Mouse (Mus musculus): ENCODE data around the gene Sfxn5. TPM values are rescaled to one million over a fixed set of nuclear protein-coding genes. Genes with fewer than 3 reads are reported as not detected.

Gene Sfxn5
- polyA plus RNA-seq, 1 experiment, result 164 TPM

DNA sequence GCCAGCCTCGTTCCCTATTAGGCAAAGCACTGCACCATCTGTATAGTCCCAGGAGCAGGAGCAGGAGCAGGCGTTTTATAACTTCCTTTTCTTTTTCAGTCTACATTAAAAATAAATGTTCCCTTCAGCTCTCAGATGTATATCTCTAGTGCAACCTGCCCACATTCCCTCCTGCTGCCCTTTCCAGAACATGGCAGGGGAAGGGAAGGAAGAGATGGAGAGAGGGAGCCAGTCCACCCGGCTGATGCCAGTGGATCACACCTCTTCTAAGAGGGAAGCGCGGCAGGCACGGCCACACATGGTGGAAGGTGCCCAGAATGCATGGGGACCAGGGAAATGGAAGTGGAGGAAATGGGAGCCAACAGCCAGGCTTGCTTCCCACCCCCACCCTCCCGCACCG, 56.7 kb downstream of the Sfxn5 start:
- H3K27ac ChIP-seq (ENCODE audit: insufficient read depth, low read length), result peak overlapping the region; percentile 88
- H3K4me1 ChIP-seq (ENCODE audit: control insufficient read depth, insufficient read depth, low read length), result peaks cover 17% of the 10 kb centered on the region
- TF ChIP-seq POLR2A (IDR thresholded peaks at IDR 0.05; ENCODE audit: extremely low read depth, insufficient read depth, low read length) (0 out of 2 replicates have a peak, but pooled peaks have one; percentile 40), CTCF (IDR thresholded peaks at IDR 0.05; ENCODE audit: extremely low read depth, insufficient read depth, low read length) (no peak)
- no peak overlapping the region for H3K4me3 ChIP-seq (ENCODE audit: insufficient read depth, low read length)

DNA sequence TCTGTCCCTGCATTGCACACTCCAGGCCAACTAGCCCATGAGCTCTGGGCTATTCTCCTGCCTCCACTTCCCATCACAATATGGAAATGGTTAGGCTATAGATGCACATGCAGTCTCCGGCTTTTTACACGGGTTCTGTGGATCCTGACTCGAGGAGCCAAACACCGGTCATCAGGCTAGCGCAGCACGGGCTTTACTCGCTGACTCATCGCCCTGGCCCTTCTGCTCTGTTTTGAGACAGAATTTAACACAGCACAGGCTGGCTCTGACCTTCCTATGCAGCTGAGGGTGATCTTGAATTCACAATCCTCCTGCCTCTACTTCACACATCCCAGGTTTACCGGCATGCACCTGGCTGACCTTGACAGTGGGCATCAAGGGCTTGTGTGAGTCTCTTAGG, 60.8 kb downstream of the Sfxn5 start:
- H3K4me3 ChIP-seq (ENCODE audit: insufficient read depth, low read length), result no peak overlapping the region
- peaks cover 7% of the 10 kb centered on the region for H3K4me1 ChIP-seq (ENCODE audit: control insufficient read depth, insufficient read depth, low read length)
- H3K27ac ChIP-seq (ENCODE audit: insufficient read depth, low read length), result no peak overlapping the region
- TF ChIP-seq CTCF (IDR thresholded peaks at IDR 0.05; ENCODE audit: extremely low read depth, insufficient read depth, low read length) (no peak), POLR2A (IDR thresholded peaks at IDR 0.05; ENCODE audit: extremely low read depth, insufficient read depth, low read length) (no peak)

DNA sequence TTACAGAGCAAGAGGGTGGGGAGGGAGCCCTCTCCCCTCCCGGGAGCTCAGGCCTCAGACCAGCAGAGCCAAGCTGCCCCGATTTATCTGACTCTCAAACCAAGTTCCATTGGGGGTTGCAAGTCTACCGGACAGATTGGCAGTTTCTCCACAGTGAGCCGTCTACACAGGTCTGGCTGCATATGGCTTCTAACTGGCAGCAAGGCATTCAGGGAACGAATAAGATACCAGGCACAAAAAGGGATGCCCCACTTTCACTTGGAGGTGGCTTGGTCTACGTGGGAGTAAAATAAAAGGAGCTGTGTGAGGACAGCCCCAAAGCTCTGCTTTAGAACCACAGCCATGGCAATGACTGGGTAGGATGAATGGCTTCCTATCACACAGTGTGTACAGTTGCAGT, 67.2 kb downstream of the Sfxn5 start:
- no peak overlapping the region for H3K4me3 ChIP-seq (ENCODE audit: insufficient read depth, low read length)
- no peak overlapping the region for H3K27ac ChIP-seq (ENCODE audit: insufficient read depth, low read length)
- TF ChIP-seq POLR2A (IDR thresholded peaks at IDR 0.05; ENCODE audit: extremely low read depth, insufficient read depth, low read length) (0 out of 2 replicates have a peak, but pooled peaks have one; percentile 10), CTCF (IDR thresholded peaks at IDR 0.05; ENCODE audit: extremely low read depth, insufficient read depth, low read length) (no peak)
- H3K4me1 ChIP-seq (ENCODE audit: control insufficient read depth, insufficient read depth, low read length), result peaks cover 9% of the 10 kb centered on the region

DNA sequence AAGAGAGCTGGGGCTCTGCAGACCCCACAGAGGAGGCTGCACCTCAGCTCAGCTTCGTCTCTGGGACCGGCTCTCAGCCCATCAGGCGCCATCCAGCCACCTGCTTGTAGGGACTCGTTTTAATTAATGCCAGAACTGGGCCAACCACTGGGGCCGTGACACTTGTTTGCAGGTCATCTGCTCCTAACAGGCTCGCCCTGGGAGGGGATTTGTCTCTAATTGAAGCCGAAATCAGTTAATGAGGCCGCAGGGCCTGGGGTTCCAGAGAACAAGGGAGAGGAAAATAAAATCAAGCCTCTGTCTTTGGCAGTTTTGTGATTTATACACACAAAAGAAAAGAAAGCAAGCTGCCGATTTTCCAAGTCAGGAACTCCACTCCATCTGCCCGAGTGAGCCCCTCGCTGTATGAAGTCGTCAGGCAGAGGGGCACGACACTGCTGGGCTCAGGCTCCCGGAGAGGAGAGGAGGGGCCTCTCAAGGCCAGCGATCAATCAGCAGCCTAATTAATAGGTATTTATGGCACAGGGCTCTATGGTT, 68.2 kb downstream of the Sfxn5 start:
- H3K4me3 ChIP-seq (ENCODE audit: insufficient read depth, low read length), result no peak overlapping the region
- peaks cover 9% of the 10 kb centered on the region for H3K4me1 ChIP-seq (ENCODE audit: control insufficient read depth, insufficient read depth, low read length)
- no peak overlapping the region for H3K27ac ChIP-seq (ENCODE audit: insufficient read depth, low read length)
- no peak for TF ChIP-seq CTCF (IDR thresholded peaks at IDR 0.05; ENCODE audit: extremely low read depth, insufficient read depth, low read length)
- TF ChIP-seq POLR2A (IDR thresholded peaks at IDR 0.05; ENCODE audit: extremely low read depth, insufficient read depth, low read length), result no peak

DNA sequence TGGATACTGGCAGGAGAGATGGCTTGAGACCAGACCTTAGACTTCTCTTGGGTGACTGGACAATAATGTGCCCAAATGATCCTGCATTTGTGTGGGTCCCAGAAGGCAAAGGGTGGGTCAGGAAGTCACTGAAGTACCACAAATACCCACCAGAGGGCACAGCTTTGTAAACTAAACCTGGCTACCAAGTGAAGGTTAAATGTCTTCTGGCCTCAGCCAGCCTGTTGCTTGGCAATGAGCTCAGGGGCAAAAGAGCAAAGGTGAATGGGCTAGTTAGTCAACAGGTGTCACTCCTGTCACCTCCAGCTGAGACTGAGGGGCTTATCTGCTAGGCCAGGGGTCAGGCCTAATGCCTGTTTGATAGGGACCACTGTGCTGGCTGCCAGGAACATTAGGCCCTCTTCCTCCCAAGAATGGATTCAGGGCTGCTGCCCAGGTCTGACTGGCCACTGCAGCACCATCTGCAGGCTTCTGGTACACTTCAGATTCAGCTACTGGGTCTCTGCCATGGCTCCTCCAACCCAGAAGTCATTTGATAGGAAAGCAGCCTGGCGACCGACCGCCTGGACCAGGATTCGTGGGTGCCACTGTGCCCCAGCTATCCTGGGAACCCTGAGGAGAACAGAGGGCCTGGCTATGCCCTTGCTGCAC, 70.2 kb downstream of the Sfxn5 start:
- H3K27ac ChIP-seq (ENCODE audit: insufficient read depth, low read length), result no peak overlapping the region
- H3K4me1 ChIP-seq (ENCODE audit: control insufficient read depth, insufficient read depth, low read length), result peaks cover 9% of the 10 kb centered on the region
- TF ChIP-seq POLR2A (IDR thresholded peaks at IDR 0.05; ENCODE audit: extremely low read depth, insufficient read depth, low read length) (no peak), CTCF (IDR thresholded peaks at IDR 0.05; ENCODE audit: extremely low read depth, insufficient read depth, low read length) (peak; percentile 36; the same call in 1 of the 2 replicates)
- no peak overlapping the region for H3K4me3 ChIP-seq (ENCODE audit: insufficient read depth, low read length)

DNA sequence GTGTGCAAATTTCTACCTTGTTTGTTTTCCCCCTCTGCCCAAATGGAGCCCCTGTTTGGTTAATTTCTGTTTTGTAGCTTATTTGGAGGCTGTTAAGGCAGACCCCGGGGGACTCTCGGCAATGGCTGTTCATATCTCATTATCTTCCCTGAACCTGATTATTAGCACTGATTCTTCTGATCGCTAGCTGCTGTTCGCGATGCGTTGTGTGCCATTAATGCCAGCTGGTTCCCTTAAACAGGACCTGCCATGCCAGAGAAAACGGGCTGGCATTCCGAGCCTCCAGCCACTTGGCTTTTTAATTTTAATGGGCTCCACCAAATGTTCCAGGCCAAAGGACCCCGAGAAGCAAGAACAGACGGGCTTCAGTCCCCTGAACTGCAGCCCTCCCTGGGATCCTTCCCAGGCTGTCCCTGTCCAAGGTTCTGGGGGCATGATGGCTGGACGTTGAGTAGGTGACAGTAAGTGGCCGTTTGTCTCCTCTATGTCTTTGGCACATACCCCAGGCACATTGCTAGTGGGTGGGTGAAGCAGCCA, 74.1 kb downstream of the Sfxn5 start:
- Histone ChIP-seq H3K27ac (ENCODE audit: insufficient read depth, low read length) (no peak overlapping the region), H3K4me1 (ENCODE audit: control insufficient read depth, insufficient read depth, low read length) (no peaks in the 10 kb centered on the region), H3K4me3 (ENCODE audit: insufficient read depth, low read length) (no peak overlapping the region)
- TF ChIP-seq POLR2A (IDR thresholded peaks at IDR 0.05; ENCODE audit: extremely low read depth, insufficient read depth, low read length) (no peak), CTCF (IDR thresholded peaks at IDR 0.05; ENCODE audit: extremely low read depth, insufficient read depth, low read length) (no peak)

DNA sequence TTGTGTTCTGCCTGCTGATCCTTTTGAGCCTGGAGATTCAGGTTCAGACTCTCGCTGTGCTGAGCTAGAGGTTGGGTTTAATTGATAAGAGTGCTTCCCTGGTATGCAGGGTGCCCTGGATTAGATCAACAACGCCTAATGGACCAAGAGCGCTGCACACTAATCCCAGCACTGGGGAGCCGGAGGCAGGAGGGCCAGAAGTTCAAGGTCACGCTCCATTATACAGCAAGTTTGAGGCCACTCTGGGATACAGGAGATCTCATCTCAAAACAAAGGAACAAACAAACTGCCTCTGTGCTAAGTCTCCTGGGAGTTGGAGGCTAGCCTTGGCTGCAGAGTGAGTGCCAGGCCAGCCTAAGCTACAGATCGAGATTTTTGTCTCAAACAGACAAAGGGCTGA, 77.6 kb downstream of the Sfxn5 start:
- Histone ChIP-seq H3K4me3 (ENCODE audit: insufficient read depth, low read length) (no peak overlapping the region), H3K4me1 (ENCODE audit: control insufficient read depth, insufficient read depth, low read length) (peaks cover 8% of the 10 kb centered on the region; the same call in 1 of the 2 replicates), H3K27ac (ENCODE audit: insufficient read depth, low read length) (no peak overlapping the region)
- no peak for TF ChIP-seq POLR2A (IDR thresholded peaks at IDR 0.05; ENCODE audit: extremely low read depth, insufficient read depth, low read length)
- TF ChIP-seq CTCF (IDR thresholded peaks at IDR 0.05; ENCODE audit: extremely low read depth, insufficient read depth, low read length), result no peak

DNA sequence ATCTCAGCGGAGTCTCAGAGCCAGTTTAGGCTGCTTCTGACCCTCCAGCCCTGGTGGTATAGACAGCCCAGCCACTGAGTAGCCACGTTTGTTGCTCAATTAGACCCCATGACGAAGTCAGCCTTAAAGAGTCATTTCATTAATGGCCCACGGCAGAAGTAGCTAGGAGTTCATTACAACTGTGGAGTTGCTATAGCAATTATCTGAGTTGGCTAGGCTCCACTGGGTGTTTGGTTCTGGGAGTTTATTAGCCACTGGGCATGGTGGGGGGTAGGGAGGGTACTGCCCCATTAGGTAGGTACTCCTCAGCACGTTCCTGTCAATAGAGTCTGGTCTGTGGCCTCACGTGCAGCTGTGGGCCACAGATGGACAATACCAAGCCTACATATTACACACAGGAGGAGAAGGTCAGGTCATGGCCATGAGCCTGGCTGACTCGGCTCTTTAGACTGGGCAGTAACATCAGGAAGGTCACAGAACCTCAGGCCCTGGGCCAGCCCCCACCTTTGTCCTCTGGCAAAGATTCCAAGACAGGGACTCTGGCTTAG, 79.2 kb downstream of the Sfxn5 start:
- no peak overlapping the region for H3K4me3 ChIP-seq (ENCODE audit: insufficient read depth, low read length)
- no peak for TF ChIP-seq POLR2A (IDR thresholded peaks at IDR 0.05; ENCODE audit: extremely low read depth, insufficient read depth, low read length)
- TF ChIP-seq CTCF (IDR thresholded peaks at IDR 0.05; ENCODE audit: extremely low read depth, insufficient read depth, low read length), result no peak
- H3K4me1 ChIP-seq (ENCODE audit: control insufficient read depth, insufficient read depth, low read length), result peaks cover 8% of the 10 kb centered on the region; the same call in 1 of the 2 replicates
- no peak overlapping the region for H3K27ac ChIP-seq (ENCODE audit: insufficient read depth, low read length)

DNA sequence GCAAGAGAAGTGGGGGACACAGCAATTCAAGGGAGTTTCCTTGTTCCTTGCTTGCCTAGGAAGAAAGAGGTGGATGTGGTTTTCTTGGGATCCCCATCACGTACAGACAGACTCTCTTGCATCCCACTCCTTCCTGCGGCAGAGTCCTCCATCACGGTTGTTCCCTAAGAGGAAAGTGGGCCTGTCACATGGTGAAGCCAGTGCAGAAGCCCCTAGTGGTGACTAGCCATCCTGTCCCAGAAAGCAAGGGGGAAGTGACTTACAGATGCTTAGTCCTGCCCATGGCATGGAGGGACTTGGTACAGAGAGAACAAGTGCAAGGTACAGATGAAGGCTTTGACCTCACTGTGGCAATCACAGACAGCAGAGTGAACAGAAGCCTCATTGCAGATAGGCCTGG, 79.9 kb downstream of the Sfxn5 start:
- peaks cover 8% of the 10 kb centered on the region; the same call in 1 of the 2 replicates for H3K4me1 ChIP-seq (ENCODE audit: control insufficient read depth, insufficient read depth, low read length)
- no peak overlapping the region for H3K4me3 ChIP-seq (ENCODE audit: insufficient read depth, low read length)
- no peak overlapping the region for H3K27ac ChIP-seq (ENCODE audit: insufficient read depth, low read length)
- no peak for TF ChIP-seq CTCF (IDR thresholded peaks at IDR 0.05; ENCODE audit: extremely low read depth, insufficient read depth, low read length)
- TF ChIP-seq POLR2A (IDR thresholded peaks at IDR 0.05; ENCODE audit: extremely low read depth, insufficient read depth, low read length), result no peak

All from cortical plate, adult 2 months (tissue).